Mouse (Mus musculus): ENCODE results near the gene Dbx1. TPM values are rescaled to one million over a fixed set of nuclear protein-coding genes. Genes with fewer than 3 reads are reported as not detected.

The Dbx1 gene
- total RNA-seq, 2 experiments from 2014 or later = not detected

Other genes starting within 250 kb of the Dbx1 start
- 30.6 and 40.4 TPM in 2 replicates for gene Htatip2, start 122.3 kb upstream of the Dbx1 start, total RNA-seq (2014; fragmentation: Nextera tagmentation)
- 15.4 and 19.0 TPM in 2 replicates for gene Htatip2, start 122.3 kb upstream of the Dbx1 start, total RNA-seq (2017)
- gene Prmt3, start 141.5 kb upstream of the Dbx1 start, total RNA-seq (2014; fragmentation: Nextera tagmentation) = 72.9 and 103 TPM in 2 replicates
- gene Prmt3, start 141.5 kb upstream of the Dbx1 start, total RNA-seq (2017) = 71.6 and 84.2 TPM in 2 replicates

Measured in megakaryocyte-erythroid progenitor cell, adult 5-6 weeks (primary cell).